10 mouse cellular contexts compared by ENCODE assay signal in the genomic region with DNA sequence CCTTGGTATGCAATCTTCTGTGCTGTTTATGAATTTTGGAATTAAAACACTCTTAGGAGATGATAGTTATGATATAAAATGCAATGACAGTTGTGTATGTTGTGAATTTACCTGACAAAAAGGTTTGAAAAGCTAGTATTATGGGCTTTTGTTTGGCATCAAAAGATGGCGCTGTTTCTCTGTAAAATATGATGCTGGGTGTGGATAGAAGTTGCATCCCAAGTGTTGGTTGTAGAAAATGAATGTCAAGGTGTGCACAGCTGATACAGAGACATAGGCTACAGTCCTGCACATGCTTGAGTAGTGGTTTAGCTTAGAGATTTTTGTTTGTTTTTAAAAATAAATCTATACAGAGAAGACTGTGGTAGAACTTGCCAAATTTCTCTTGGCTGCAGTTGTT.
DNase-seq lines count a peak whose midpoint lies in the region; ATAC-seq and TF ChIP-seq lines count a peak whose summit lies in the region.
"Had no signal": no experiment of that assay in that cellular context is flagged by ENCODE, and none has a peak within 500 bp of the region (broad histone marks: within the 10 kb centered on the region; RNA-seq: fewer than 3 reads in every experiment).

No protein-coding gene starts in this region.

- WGBS in heart, embryonic 12.5 days = 33% methylated on average over 1 of the region's 1 CpGs
- WGBS in thymus, adult 2 months = 71% methylated on average over 1 of the region's 1 CpGs
- WGBS in limb, embryonic 10.5 days = 39% methylated on average over 1 of the region's 1 CpGs

- peak; percentile 3 to 24 for DNase-seq in heart, postnatal 10 days
- peak; percentile 16 for DNase-seq in thymus, adult 2 months
- DNase-seq in thymus, postnatal 4 days = no peak
- peak; percentile 51 for DNase-seq in embryo, embryonic 11 days
- peak; percentile 7 for DNase-seq in lung, postnatal 14 days
- no peak for DNase-seq in limb, embryonic 10.5 days (ENCODE audit: low spot score)

- no peak for TF ChIP-seq CTCF in thymus, adult 2 months (IDR thresholded peaks at IDR 0.05; ENCODE audit: borderline replicate concordance, control insufficient read depth, extremely low read depth, insufficient read depth, low read length, poor library complexity)

- H3K9ac ChIP-seq in heart, embryonic 12.5 days = no peak overlapping the region
- H3K9ac ChIP-seq: heart, embryonic 15.5 days had no signal

- no peaks in the 10 kb centered on the region for H3K9me3 ChIP-seq in heart, embryonic 12.5 days (replicated peaks)
- no peaks in the 10 kb centered on the region for H3K9me3 ChIP-seq in limb, embryonic 10.5 days (replicated peaks)
- H3K9me3 ChIP-seq: heart, embryonic 15.5 days; megakaryocyte, embryonic 14.5 days had no signal

- H3K4me3 ChIP-seq in heart, embryonic 12.5 days = no peak overlapping the region
- H3K4me3 ChIP-seq in thymus, adult 2 months (ENCODE audit: control insufficient read depth, insufficient read depth, low read length) = no peak overlapping the region
- H3K4me3 ChIP-seq in limb, embryonic 10.5 days = no peak overlapping the region
- H3K4me3 ChIP-seq: heart, embryonic 15.5 days; megakaryocyte, embryonic 14.5 days had no signal

- no peaks in the 10 kb centered on the region for H3K4me1 ChIP-seq in heart, embryonic 12.5 days (replicated peaks)
- no peaks in the 10 kb centered on the region for H3K4me1 ChIP-seq in thymus, adult 2 months (replicated peaks; ENCODE audit: control insufficient read depth, insufficient read depth, low read length)
- H3K4me1 ChIP-seq in limb, embryonic 10.5 days = no peaks in the 10 kb centered on the region
- H3K4me1 ChIP-seq: heart, embryonic 15.5 days; megakaryocyte, embryonic 14.5 days had no signal

- no peaks in the 10 kb centered on the region for H3K36me3 ChIP-seq in heart, embryonic 12.5 days
- no peaks in the 10 kb centered on the region for H3K36me3 ChIP-seq in thymus, adult 2 months (ENCODE audit: control insufficient read depth, insufficient read depth, low read length)
- no peaks in the 10 kb centered on the region for H3K36me3 ChIP-seq in limb, embryonic 10.5 days
- H3K36me3 ChIP-seq: heart, embryonic 15.5 days had no signal

- TF ChIP-seq POLR2A in thymus, adult 2 months (IDR thresholded peaks at IDR 0.05; ENCODE audit: control insufficient read depth, extremely low read depth, insufficient read depth, low read length, poor library complexity) = no peak

- no peak overlapping the region for H3K27ac ChIP-seq in heart, embryonic 12.5 days (ENCODE audit: poor library complexity, severe bottlenecking)
- no peak overlapping the region for H3K27ac ChIP-seq in thymus, adult 2 months (ENCODE audit: control insufficient read depth, insufficient read depth, low read length)
- H3K27ac ChIP-seq in limb, embryonic 10.5 days = no peak overlapping the region
- H3K27ac ChIP-seq: heart, embryonic 15.5 days had no signal

- H3K27me3 ChIP-seq in heart, embryonic 12.5 days (replicated peaks) = no peaks in the 10 kb centered on the region
- no peaks in the 10 kb centered on the region for H3K27me3 ChIP-seq in thymus, adult 2 months (ENCODE audit: control insufficient read depth, insufficient read depth, low read length)
- no peaks in the 10 kb centered on the region for H3K27me3 ChIP-seq in limb, embryonic 10.5 days (ENCODE audit: low read depth, poor library complexity, severe bottlenecking)
- H3K27me3 ChIP-seq: heart, embryonic 15.5 days; megakaryocyte, embryonic 14.5 days had no signal

- H3K4me2 ChIP-seq in heart, embryonic 12.5 days = no peak overlapping the region
- H3K4me2 ChIP-seq: heart, embryonic 15.5 days had no signal

- intact Hi-C loops in heart, postnatal 10 days (cut with DNase I) = loop anchor here (2.0 to 5.0 kb wide), 2 partner anchors 111 to 375 kb away; a partner anchor contains a TSS

- ATAC-seq in heart, embryonic 12.5 days (ENCODE audit: insufficient number of reproducible peaks, low FRiP score) = no peak
- no peak for ATAC-seq in granulocyte monocyte progenitor cell, adult 5-6 weeks (replicated peaks; ENCODE audit: poor library complexity, severe bottlenecking)

Comparison
In these comparisons a context has a peak if more than half of its experiments do, and no peak if none do; other contexts are left out.
1. DNase-seq: peak in heart, postnatal 10 days (2 of 2), thymus, adult 2 months (single experiment), embryo, embryonic 11 days (single experiment) and lung, postnatal 14 days (single experiment); none in thymus, postnatal 4 days (single experiment) and limb, embryonic 10.5 days (single experiment).